Mouse (Mus musculus) intestine, postnatal 0 days (tissue): ENCODE measurements at regions not wholly inside any gene's neighbourhood (a gene's known extent, or its start where the extent isn't known, plus 50 kb on each side); places are given as distances from the start of the nearest gene placed in this dataset.
A peak's percentile ranks its signal among the peaks of the same experiment; 100 is the strongest.

Source experiments
- ATAC-seq: fragments of 200-750 bp; cut with Nextera tagmentation; 2 replicates; pipeline ENCODE4 v1.8.0; 2017; ENCODE audit warnings: mild to moderate bottlenecking, moderate TSS enrichment, moderate library complexity
- H3K27ac ChIP-seq: fragments of 300-500 bp; sonication (generic); 2 replicates; pipeline ENCODE4 v1.5.1; 2014; ENCODE audit warnings: mild to moderate bottlenecking, low read depth, low read length, moderate library complexity
- H3K27me3 ChIP-seq: fragments of 300-500 bp; sonication (generic); replicated peaks from 2 replicates; pipeline ENCODE4 v1.6.1; 2014; ENCODE audit warnings: low read length, mixed read lengths; ENCODE audit not compliant: control insufficient read depth, insufficient read depth
- H3K36me3 ChIP-seq: fragments of 300-500 bp; sonication (generic); 2 replicates; pipeline ENCODE4 v1.6.1; 2014; ENCODE audit warnings: mild to moderate bottlenecking, moderate library complexity; ENCODE audit not compliant: control insufficient read depth, insufficient read depth
- H3K4me1 ChIP-seq: fragments of 300-500 bp; sonication (generic); replicated peaks from 2 replicates; pipeline ENCODE4 v1.6.1; 2014; ENCODE audit warnings: antibody characterized with exemption, low read length, mixed read lengths; ENCODE audit not compliant: control insufficient read depth, insufficient read depth
- H3K4me2 ChIP-seq: fragments of 300-500 bp; sonication (generic); replicated peaks from 2 replicates; pipeline ENCODE4 v1.6.1; 2014; ENCODE audit warnings: low read depth, mild to moderate bottlenecking, moderate library complexity
- H3K4me3 ChIP-seq: fragments of 300-500 bp; sonication (generic); 2 replicates; pipeline ENCODE4 v1.5.1; 2014; ENCODE audit warnings: low read depth, low read length
- H3K9ac ChIP-seq: fragments of 300-500 bp; sonication (generic); 2 replicates; pipeline ENCODE4 v1.6.1; 2014; ENCODE audit warnings: mild to moderate bottlenecking, low read depth, low read length
- H3K9me3 ChIP-seq: fragments of 300-500 bp; sonication (generic); 2 replicates; pipeline ENCODE4 v1.6.1; 2016; ENCODE audit warnings: mixed run types; ENCODE audit not compliant: control insufficient read depth
- CTCF ChIP-seq: sonication (generic); IDR thresholded peaks from 2 replicates; pipeline ENCODE4 v1.5.1; 2016; ENCODE audit warnings: low read depth, mild to moderate bottlenecking, control low read depth, antibody characterized with exemption, moderate library complexity
- WGBS: fragments of 180-500 bp; shearing (Covaris S2); extraction: QIAGEN DNeasy Blood & Tissue Kit; methylation state at CpG from one replicate; pipeline ENCODE4 v1.1.7; 2014; 5-methylcytosine and 5-hydroxymethylcytosine counted together

DNA sequence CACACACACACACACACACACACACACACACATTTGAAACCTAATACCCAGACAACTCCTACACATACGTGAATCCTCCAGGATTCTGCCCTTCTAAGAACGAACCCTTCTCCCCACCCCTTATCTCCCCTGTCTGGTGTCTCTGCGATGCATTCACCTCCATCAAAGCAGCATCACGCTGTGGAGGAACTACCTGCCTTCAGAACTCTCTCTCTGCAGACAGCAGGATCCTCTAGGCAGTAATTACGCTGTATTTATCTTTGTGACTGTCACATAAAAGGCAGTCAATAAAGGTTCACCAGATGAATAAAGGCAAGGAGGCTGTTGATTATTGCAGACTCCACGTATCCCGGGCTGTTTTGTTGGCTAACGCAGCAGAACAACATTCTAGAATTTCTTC lies 267.4 kb downstream of the Pax3 start:
- 32% methylated on average over 8 of the region's 8 CpGs for WGBS
- no peak for ATAC-seq

DNA sequence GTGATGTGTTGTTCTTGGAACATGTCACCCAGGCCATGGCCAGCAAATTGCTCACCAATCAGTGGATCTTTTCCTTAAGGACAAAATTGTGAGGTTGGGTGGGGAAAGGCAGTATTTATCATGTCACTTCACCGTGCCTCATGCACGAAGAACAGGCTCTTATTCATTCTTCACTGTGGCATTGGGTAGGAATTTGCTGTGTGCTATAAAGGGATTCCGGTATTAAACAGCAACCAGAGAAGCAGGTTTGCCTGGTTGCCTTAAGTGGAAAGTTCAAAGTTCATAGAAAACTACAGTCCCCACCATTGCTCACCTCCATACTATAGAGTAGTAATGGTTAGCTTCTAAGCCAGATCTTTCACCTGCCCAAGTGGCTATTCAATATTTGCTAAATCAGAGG lies 270.8 kb downstream of the Pax3 start:
- no peaks in the 10 kb centered on the region for H3K9me3 ChIP-seq
- H3K27me3 ChIP-seq: no peaks in the 10 kb centered on the region
- WGBS: 39% methylated on average over 3 of the region's 3 CpGs
- no peak overlapping the region for H3K27ac ChIP-seq
- H3K4me1 ChIP-seq: no peaks in the 10 kb centered on the region
- no peak overlapping the region for H3K4me2 ChIP-seq
- H3K36me3 ChIP-seq: no peaks in the 10 kb centered on the region
- no peak overlapping the region for H3K9ac ChIP-seq
- no peak for TF ChIP-seq CTCF
- no peak overlapping the region for H3K4me3 ChIP-seq
- ATAC-seq: no peak

More for the DNA sequence above, 267.4 kb downstream of the Pax3 start:
- Histone ChIP-seq H3K9me3 (no peaks in the 10 kb centered on the region), H3K4me1 (no peaks in the 10 kb centered on the region), H3K4me2 (no peak overlapping the region), H3K36me3 (no peaks in the 10 kb centered on the region), H3K27me3 (no peaks in the 10 kb centered on the region), H3K9ac (no peak overlapping the region), H3K27ac (no peak overlapping the region), H3K4me3 (no peak overlapping the region)
- no peak for TF ChIP-seq CTCF

DNA sequence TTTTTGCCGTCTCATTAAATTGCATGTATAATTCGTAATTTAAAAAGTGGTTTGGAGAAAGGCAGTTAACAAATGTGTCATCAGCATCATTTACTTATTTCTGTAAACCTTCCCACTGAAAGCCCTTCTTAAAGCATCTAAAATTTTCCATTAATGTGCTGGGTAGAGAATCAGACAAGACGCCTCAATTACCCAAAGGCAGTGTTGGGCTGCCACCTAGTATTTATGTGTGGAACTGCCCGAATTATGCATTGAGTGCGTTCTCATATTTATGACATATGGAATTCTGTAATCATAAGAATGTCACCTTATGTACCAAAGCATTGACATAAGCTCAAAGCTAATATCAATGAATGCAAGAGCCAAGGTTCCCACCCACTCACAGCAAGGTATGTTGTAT lies 300.7 kb downstream of the Pax3 start:
- Histone ChIP-seq H3K4me3 (no peak overlapping the region), H3K4me1 (no peaks in the 10 kb centered on the region), H3K36me3 (no peaks in the 10 kb centered on the region), H3K9ac (no peak overlapping the region), H3K27me3 (no peaks in the 10 kb centered on the region), H3K4me2 (no peak overlapping the region), H3K27ac (no peak overlapping the region), H3K9me3 (no peaks in the 10 kb centered on the region)
- WGBS: 34% methylated on average over 5 of the region's 5 CpGs
- no peak for ATAC-seq
- peak; percentile 81 for TF ChIP-seq CTCF

DNA sequence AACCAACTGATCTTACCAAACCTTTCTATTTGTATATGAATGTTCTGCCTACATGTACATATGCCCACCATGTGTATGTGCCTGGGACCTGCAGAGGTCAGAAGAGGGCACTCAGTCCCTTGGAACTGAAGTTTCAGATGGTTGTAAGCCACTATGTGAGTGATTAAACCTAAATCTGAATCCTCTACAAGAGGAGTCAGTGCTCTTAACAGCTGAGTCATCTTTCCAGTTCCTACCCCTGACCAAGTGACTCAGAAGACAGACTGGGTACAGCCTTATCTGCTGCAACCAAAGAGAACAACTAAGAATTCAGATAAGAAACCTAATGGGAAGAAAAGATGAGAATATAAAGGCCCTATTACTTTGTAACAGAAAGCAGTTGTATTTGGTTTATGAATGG lies 317.9 kb downstream of the Pax3 start:
- H3K27me3 ChIP-seq: no peaks in the 10 kb centered on the region
- no peaks in the 10 kb centered on the region for H3K9me3 ChIP-seq
- no peaks in the 10 kb centered on the region for H3K36me3 ChIP-seq
- ATAC-seq: no peak
- no peaks in the 10 kb centered on the region for H3K4me1 ChIP-seq
- H3K27ac ChIP-seq: no peak overlapping the region
- H3K4me3 ChIP-seq: no peak overlapping the region
- no peak overlapping the region for H3K4me2 ChIP-seq
- TF ChIP-seq CTCF: no peak
- H3K9ac ChIP-seq: no peak overlapping the region

DNA sequence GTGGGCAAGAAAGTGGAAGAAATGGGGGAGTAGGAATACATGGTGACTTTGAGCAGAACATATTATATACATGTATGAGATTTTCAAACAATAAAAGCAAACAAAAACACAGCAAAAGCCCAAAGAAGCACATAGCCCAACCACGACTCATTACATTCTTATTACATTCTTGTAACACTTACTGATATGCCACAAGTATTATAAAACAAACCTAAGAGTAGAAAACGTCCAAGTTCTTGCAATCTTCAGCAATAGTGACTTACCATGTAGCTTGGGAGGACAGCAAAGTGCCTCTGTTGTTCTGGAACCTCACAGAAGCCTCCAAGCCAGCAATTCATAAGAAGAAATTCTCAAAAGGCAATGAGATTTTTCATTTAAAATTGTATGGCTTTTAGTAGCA lies 326.8 kb downstream of the Pax3 start:
- TF ChIP-seq CTCF: no peak
- Histone ChIP-seq H3K4me1 (no peaks in the 10 kb centered on the region), H3K36me3 (no peaks in the 10 kb centered on the region), H3K27ac (no peak overlapping the region), H3K4me2 (no peak overlapping the region), H3K4me3 (no peak overlapping the region), H3K27me3 (no peaks in the 10 kb centered on the region), H3K9ac (no peak overlapping the region), H3K9me3 (no peaks in the 10 kb centered on the region)
- ATAC-seq: no peak
- WGBS: 41% methylated on average over 2 of the region's 2 CpGs

DNA sequence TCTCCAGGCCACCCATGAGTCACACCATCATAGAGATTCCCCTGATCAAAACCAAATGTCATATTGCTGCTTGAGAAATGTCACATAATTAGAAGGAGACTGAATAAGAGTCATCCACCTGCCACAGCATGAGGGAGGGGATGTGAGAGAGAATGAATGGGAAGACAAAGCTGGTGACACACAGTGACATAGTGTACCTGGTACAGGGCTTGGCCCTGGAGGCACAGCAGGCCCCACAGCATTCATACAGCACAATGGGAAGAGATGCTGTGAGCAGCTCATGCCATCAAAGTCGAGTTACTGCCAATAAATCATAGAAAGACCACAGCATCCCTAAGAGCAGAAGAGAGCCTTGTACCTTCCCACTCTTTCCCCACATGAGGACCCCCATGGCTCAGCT lies 327.8 kb downstream of the Pax3 start:
- Histone ChIP-seq H3K9me3 (no peaks in the 10 kb centered on the region), H3K27ac (no peak overlapping the region), H3K36me3 (no peaks in the 10 kb centered on the region), H3K9ac (no peak overlapping the region), H3K4me2 (no peak overlapping the region), H3K27me3 (no peaks in the 10 kb centered on the region), H3K4me3 (no peak overlapping the region), H3K4me1 (no peaks in the 10 kb centered on the region)
- TF ChIP-seq CTCF: no peak
- 33% methylated on average over 1 of the region's 1 CpGs for WGBS
- ATAC-seq: no peak

DNA sequence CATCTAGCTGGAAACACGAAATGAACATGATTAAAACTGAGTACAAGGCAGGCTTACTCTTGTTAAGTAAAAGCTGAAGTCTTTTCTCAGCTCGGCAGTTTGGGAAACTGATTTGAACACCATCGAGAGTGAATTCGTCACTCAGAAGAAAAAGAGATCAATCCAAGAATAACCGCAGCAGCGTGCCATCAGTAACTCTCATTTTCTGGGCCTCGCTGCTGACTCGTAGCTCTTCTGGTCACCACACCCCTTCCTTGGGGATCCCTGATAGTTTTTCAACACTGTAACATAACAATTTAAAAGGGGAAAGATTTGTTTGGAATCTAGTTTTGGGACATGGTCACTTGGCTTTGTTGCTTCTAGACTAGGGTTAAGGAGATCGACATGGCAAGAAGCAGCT lies 337.0 kb downstream of the Pax3 start:
- ATAC-seq: no peak
- Histone ChIP-seq H3K4me2 (no peak overlapping the region), H3K27me3 (no peaks in the 10 kb centered on the region), H3K9me3 (no peaks in the 10 kb centered on the region), H3K9ac (no peak overlapping the region), H3K36me3 (no peaks in the 10 kb centered on the region), H3K27ac (no peak overlapping the region), H3K4me3 (no peak overlapping the region), H3K4me1 (no peaks in the 10 kb centered on the region)
- 88% methylated on average over 9 of the region's 9 CpGs for WGBS
- no peak for TF ChIP-seq CTCF
